Mouse (Mus musculus): ENCODE measurements around the gene Clec3b.

Clec3b gene

DNA sequence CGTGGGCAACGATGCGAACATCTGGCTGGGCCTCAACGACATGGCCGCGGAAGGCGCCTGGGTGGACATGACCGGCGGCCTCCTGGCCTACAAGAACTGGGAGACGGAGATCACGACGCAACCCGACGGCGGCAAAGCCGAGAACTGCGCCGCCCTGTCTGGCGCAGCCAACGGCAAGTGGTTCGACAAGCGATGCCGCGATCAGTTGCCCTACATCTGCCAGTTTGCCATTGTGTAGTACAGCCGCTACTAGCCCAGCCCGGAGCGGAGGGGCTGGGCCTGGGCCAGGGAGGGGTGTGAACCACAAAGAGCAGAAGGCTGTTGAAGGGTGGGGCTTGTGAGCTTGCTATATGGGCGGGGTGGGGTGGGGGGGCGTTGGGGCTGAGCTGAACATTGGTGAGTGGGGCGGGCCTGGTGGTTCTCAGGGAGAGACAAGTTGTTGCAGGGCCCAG, 6.2 kb downstream of the Clec3b start:
- peak; percentile 61 for DNase-seq

DNA sequence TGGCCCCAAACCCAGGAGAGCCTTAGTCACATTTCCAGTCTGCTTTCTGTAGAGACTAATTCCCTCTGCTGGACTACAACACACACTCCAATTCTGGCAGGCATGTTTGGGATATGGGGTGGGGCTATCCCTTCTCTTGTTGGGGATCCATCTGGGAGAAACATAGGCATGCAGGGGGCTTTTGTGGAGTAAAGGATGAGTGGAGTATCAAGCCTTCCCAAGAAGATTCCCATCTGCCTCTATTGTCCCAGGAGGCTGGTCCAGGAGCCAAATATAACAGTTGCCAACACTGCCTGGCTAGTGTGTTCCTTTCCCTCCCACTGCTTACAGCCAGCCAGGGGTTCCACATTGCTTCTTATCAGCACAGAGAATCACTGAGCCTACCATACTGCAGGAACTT, 7.0 kb downstream of the Clec3b start:
- DNase-seq: peak; percentile 16

DNA sequence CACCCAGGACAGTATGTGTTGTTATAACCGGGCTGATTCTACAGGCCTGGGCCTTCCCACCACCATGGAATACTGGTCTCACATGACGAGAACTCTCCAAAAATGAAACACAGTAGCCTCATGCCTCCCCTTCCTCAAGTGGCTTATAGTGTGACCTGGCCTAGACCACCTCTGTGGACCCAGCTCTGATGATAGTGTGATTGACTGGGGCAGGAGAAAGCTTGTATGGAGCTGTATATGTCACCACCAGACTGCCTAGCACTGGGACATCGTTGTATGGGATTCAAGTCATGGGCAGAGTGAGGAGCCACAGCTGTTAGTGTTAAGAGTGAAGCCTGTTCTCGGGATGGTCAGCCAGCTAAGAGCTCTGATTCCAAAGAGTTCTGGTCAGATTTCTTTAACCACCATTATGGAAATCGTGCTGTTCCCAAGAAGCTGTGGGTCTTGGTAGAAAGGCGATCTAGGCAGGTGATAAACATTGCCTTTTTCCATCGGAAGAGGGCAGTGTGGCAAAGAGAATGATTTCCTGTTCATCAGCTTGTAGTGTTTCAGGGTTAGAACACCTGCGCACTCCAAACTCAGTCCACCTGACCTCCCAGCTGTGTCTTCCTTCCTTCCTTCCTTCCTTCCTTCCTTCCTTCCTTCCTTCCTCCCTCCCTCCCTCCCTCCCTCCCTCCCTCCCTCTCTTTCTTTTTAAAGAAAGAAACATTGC, 7.5 kb downstream of the Clec3b start:
- peak; percentile 12 for DNase-seq

DNA sequence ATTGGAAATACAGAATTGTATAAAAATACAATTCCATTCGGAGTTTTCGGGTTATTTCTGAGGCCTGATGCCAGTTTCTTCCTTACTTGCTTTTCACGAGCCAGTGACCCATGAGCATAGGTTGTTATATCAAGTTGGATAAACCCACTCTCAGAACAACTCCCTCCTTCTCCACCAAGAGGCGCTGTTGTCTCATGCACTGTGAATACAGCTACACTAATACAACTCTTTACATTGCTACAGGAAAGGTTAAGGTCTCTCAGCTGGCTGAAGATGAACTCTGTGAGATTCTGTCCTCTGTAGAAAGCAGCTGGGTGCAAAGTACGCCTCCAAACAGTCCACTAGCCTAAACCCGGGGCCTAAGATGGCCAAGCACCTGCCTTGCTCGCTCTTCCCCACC, 8.6 kb downstream of the Clec3b start:
- peak; percentile 47 for DNase-seq

DNA sequence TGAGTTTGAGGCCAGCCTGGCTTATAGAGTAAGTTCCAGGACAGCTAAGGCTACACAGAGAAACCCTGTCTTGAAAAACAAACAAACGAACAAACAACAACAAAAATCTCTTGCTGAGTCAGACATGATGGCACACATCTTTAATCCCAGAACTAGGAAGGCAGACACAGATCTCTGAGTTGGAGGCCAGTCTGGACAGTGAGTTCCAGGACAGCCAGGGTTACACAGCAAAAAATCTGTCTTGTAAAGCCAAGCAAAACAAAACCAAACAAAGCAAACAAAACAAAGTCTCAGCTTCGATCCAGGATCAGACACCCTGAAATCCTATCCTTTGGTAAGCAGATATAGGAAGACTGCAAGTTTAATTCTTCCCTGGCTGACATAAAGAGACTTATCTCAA, 11.0 kb downstream of the Clec3b start:
- DNase-seq: no peak

DNA sequence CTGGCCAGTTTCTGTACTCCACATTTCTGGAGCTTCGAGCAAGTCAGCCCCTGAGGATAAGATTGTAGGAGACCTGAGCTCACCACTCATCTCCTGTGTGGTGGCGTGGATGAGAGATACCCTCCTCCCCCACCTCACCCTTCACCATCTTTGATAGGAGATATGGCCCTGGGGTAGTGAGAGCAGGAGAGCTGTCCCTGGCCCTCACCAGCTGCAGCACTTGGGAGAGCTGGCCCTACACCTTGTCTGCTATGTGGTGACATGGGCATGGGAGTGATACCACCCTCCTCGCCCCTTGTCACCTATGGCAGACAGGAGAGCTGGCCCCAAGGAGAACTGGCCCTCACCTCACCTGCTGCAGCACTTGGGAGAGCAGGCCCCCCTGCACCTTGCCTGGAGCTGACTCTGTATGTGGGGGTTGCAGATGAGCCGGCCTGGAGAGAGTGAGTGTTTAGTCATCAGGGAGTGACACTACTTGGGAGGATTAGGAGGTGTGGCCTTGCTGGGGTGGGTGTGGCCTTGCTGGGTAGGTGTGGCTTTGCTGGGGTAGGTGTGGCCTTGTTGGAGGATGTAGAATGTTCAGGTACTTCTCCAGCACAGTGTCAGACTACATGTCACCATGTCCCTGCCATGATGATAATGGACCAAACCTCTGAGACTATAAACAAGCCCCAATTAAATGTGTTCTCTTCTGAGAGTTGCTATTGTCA, 12.4 kb downstream of the Clec3b start:
- DNase-seq: no peak

DNA sequence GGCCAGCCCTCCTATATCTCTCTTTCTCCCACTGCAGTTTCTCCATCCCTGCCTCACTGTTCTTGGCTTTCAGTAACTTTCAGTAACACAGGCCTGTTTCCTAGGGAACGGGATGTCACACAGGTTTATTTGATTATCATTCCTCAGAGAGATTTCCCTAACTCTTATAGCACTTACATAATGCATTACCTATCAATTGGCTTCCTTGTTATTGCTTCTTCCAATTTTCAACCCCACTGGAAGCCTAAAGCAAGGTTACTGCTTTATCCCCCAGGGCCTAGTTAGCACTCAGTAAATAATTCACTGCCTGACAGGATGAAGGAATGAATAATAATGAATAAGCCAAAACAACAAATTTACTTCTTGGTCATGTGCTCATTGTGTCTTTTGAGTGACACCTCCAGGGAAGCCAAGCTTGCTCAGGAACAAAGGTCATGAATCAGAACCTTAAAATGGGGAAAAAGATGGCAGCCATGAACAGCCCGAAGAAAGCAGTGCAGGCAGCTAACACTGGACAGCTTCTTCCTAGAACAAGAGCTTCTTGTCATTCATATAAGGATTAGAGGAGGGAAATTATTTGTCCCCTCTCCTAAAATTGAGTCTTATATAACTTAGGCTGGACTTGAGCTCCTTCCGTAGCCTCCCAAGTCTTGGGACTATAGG, 15.2 kb downstream of the Clec3b start:
- DNase-seq: no peak

DNA sequence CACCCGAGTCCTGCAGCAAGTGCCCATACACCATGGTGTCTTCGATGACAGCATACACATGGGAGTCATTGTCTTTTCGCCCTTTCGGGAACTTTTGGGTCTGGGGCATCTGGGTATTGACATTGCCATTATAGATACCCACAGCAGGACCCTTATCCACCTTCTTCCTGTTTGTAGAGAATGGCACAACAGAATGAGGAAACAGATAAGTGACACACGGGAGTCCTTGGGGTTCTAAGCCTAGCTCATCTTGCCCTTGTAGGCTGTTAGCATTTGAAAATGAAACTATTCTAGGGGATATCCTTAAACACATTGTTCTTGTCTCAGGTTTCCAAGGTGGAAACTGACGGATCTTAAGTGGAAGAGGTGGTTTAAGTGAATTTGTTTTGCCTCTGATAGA, 23.0 kb downstream of the Clec3b start:
- no peak for DNase-seq

DNA sequence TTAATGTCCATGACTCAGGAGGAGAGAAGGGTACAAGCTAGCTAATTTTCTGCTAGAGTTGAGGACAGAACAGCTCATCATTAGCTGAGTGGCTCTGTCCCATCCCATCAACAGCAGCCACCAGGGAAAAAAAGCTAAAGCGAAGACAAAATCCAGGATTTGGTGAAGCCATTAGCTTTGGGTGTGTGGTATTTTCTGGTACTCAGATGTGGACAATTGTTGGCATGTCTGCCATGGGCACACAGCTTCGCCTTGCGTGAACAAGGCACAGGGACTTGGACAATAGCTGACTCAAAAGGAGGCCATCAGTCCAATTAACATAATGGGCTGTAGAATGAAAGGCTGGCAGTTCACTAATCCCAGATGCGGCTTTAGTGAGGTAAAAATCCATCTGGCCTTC, 23.6 kb downstream of the Clec3b start:
- DNase-seq: no peak

DNA sequence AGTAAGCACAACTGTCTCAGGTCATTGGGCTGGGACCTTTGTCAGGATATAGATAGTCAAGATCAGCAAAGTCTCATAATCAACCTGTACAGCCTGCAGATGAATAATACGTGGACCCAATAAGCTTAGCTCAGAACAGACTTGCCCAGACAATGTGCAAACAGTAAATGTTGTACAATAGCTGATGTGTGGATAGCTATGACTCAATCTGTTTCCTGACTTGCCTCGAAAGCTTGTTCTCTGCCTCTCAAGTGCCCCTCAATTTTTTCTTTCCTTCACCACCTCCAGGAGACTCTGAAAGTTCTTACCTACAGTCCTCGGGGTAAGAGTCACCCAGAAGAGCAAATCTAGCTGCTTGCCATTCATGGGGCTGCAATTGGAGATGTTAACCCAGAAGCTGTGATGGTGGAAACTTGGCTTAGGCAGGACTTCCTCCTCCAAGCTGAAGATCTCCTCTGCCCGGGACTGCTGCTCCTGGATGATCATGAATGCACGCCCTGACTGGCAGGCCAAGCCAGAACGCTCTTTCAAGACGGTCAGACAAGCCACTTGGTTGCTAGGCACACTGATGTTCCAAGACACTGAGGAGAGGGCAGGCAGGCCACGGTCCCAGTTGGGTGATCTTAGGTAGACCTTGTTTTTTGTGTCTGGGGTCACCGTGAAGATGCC, 26.8 kb downstream of the Clec3b start:
- no peak for DNase-seq

DNA sequence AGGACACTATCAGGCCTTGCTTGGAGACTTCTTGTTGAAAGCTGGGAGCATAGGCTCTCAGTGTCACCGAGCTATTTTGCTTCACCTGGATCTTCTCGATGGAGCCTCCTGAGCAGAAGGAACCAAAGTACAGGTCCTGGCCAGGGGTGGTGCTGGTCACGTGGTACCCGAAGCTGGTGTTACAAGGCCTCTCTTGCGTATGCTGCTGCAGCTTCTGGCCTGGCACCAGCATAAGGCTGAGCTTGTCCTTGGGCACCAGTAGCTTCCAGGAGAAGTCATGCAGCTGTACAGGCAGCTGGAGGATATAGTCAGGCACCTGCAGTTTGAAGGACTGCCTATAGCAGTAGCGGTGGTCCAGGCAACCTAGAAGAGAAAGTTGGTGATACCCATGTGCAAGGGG, 29.3 kb downstream of the Clec3b start:
- DNase-seq: no peak

DNA sequence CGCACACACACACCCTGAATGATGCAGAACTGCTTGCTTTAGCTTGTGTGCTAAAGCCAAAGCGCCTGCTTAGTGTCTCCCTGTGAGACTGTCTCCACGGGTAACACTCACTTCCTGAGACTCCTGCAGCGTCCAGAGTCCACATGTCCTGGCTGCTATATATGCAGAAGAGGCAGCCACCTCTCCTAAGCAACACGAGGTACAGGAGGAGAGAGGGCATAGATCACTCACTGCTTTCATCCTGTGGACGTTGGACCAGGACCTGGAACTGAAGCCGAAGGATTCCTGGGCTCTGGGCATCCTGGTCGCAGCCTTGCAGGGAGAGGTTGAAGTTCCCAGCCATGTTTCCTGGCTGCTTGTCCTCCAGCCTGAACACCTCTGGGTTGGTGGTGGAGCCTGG, 32.5 kb downstream of the Clec3b start:
- no peak for DNase-seq

DNA sequence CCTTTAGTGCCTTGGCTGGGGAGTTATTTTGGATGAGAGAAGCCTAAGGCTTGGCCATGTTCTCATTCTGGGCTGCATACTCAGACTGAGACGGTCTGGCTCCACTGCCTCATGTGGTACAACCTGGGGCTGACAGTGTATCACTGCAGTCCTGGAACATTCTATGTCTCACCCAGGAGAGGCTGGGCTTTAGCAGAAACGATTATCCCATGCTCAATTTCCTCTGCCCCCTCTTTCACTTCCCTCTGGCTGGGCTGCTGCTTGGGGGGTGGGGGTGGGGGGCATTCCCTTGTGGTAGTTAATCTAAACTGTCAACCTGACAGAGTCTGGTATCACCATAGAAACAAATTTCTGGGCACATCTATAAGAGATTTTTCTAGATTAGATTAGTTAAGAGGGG, 34.8 kb downstream of the Clec3b start:
- no peak for DNase-seq

DNA sequence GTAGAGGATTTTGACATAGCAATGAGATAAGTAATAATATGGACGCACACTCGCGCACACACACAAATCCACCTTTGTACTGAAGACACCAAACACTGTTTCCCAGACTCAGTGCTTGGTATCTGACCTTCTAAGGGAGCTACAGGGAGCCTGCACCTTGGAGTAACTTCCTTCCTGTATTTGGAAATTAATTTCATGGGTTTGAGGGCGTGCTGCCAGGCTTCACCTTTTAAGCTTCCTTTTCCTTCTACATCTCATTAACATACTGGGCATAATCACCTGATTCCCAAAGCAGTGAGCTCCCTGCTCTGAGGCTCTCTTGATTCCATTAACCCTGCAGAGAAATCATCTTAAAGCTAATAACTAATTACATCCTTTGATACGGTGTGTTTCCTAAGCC, 35.4 kb downstream of the Clec3b start:
- DNase-seq: no peak

DNA sequence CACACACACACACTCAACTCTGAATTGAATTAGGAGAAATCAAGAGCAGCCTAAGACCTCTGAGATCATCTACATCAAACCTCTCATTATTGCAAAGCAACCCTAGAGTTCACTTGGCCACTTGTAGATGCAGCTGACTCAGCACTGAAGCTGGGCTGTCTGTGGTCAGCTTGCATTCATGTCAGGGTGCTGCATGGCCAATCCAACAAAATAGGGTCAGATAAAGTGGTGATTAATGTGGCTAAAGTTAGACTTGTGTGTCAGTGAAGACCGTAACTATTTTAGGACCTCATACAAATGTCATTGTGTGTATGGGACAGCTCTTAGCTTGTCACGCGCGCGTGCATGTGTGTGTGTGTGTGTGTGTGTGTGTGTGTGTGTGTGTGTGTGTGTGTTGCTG, 36.8 kb downstream of the Clec3b start:
- no peak for DNase-seq

DNA sequence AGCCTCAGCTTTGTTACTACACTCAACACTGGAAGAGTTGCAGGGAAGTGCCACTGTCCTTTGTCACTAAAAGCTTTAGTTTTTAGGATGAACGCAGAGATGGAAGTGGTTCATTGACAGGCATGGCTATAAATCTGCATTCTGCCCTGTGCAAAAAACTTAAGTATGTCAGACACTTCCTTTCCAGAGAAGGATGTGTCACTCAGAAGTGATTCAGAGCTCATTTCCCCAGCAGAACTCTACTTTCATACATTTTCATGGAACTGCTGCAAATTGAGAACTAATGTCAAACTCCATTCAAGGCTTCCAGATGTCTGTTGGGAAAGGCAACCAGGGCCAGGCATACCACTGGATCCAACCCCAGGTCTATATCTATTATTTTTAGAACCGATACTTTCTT, 37.5 kb downstream of the Clec3b start:
- DNase-seq: no peak

DNA sequence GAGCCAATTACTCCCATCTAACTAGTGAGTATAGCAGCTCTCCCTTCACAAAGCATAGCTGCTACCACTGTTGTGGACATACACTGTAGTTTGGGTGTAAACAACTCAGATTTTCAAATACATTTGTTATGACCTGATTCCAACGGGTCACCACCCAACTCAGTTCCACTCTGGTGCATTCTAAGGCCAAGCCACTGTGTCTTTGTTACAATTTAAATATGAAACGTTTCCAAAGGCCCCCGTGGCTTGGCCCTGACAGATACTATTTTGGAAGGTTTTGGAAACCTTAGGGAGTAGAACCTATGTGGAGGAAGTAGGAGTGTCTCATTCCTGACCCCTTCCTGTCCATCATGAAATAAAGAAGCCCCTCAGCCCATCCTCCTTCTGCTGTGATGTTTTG, 49.4 kb downstream of the Clec3b start:
- no peak for DNase-seq

DNA sequence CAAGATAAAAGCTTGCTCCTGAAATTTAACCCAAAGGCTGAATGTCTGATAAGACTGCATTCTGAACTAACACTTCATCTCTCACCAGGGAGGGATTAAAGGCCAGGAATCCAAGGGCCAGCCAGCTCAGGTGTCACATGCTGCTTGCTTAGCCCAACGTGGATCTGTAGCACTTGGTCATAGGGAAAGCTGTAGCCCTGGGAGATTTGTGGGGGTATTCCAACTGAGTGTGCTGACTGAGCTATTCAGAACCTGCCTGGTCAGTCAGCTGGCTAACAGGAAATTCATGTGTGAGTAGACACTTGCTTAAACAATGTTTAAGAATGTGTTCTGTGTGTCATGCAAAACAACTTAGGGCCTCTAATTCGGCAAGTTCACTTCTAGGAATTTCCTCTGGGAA, 55.8 kb downstream of the Clec3b start:
- no peak for DNase-seq

DNA sequence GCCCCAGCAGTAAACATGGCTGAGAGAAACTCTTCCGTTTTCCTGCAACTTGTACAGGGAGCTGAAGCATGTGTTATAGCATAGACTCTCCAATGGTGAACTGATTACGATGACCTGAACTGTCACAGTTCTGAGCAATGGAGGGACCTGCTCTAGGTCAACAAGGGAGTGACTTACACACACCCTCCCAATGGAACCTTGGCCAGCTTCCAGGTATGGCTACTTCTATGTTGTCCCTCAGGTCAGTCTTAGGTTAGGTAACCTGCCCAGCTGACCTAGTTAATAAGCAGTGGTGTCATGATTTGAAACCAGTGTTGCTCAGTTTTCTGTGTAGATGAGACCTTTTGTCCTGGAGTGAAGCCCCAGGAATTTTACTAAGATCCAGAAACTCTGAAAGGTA, 56.2 kb downstream of the Clec3b start:
- DNase-seq: no peak
